Mouse (Mus musculus): ENCODE measurements around the gene Cyp2a12.
"Not testable (repeated sequence)": the region's sequence is repeated elsewhere in the genome, so short reads cannot be mapped to it uniquely, and the experiment has no call there.

Cyp2a12 gene

GRCm38 (mm10) chr7:27028789-27029188 lies at the start of gene Cyp2a12:
Gene Cyp2a12 (plus strand): TSS chr7:27029081.
- no peak for DNase-seq

GRCm38 (mm10) chr7:26981464-26981863 lies 47.4 kb upstream of the Cyp2a12 start:
- not testable (repeated sequence) for DNase-seq

GRCm38 (mm10) chr7:26981937-26982336 lies 46.9 kb upstream of the Cyp2a12 start:
- DNase-seq: not testable (repeated sequence)

- no peak for DNase-seq
These were observed 46.3 kb upstream of the Cyp2a12 start for GRCm38 (mm10) chr7:26982551-26982950.

- not testable (repeated sequence) for DNase-seq
These were observed 45.7 kb upstream of the Cyp2a12 start for GRCm38 (mm10) chr7:26983151-26983550.

- DNase-seq: not testable (repeated sequence)
These were observed 2.3 kb upstream of the Cyp2a12 start for GRCm38 (mm10) chr7:27026581-27026980.

- not testable (repeated sequence) for DNase-seq
These were observed 20.0 kb downstream of the Cyp2a12 start for GRCm38 (mm10) chr7:27048886-27049285.

- not testable (repeated sequence) for DNase-seq
These were observed 30.5 kb downstream of the Cyp2a12 start for GRCm38 (mm10) chr7:27059333-27059732.

GRCm38 (mm10) chr7:27059896-27060295 lies 31.0 kb downstream of the Cyp2a12 start:
- not testable (repeated sequence) for DNase-seq

- no peak for DNase-seq
These were observed 49.8 kb downstream of the Cyp2a12 start for GRCm38 (mm10) chr7:27078641-27079040.

- DNase-seq: no peak
These were observed 52.7 kb downstream of the Cyp2a12 start for GRCm38 (mm10) chr7:27081625-27082024.
